Mouse (Mus musculus): ENCODE results near the gene Gm13279. TPM values are rescaled to one million over a fixed set of nuclear protein-coding genes. Genes with fewer than 3 reads are reported as not detected.
"Not testable (repeated sequence)": the region's sequence is repeated elsewhere in the genome, so short reads cannot be mapped to it uniquely, and the experiment has no call there.

Gm13279 gene
- total and polyA plus RNA-seq, 3 experiments = not detected

DNA sequence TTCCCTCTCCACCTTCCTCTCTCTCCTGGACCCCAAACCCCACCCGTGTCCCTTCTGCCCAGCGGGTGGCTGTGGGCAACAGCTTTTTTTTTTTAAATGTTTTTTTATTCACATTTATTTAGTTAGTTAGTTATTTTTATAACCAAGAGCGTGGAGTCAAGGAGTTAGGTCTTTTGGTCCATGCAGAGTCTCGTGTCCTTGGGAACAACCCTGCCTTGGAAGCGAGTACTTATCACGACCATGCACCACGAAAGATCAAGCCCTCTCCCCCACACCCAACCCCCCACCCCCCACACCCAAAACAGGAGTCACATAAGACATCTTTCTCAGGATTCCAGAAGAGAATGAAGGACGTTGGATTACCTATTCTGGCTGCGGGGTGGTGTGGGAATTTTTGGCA, 34.9 kb upstream of the Gm13279 start:
- not testable (repeated sequence) for H3K36me3 ChIP-seq (ENCODE audit: control insufficient read depth in 1 of 2, insufficient read depth in 2 of 2, low read length in 2 of 2); H3K9me3 ChIP-seq (replicated peaks; ENCODE audit: insufficient read depth, low read length); H3K27me3 ChIP-seq (ENCODE audit: control insufficient read depth in 1 of 2, insufficient read depth in 2 of 2, low read length in 2 of 2); H3K4me1 ChIP-seq (ENCODE audit: control insufficient read depth in 1 of 2, insufficient read depth in 2 of 2, low read length in 2 of 2); H3K79me2 ChIP-seq (ENCODE audit: control insufficient read depth, insufficient read depth, low read length, poor library complexity); H3K9ac ChIP-seq (ENCODE audit: control insufficient read depth, low read depth, low read length, poor library complexity, severe bottlenecking); H3K4me3 ChIP-seq (ENCODE audit: control insufficient read depth in 1 of 2, insufficient read depth in 1 of 2, low read depth in 2 of 2, low read length in 2 of 2); H3K27ac ChIP-seq (ENCODE audit: control insufficient read depth, low read depth, low read length); DNase-seq (ENCODE audit: low read depth, low spot score)
- 0 out of 6 replicates have a peak, but pooled peaks of 1 of the 3 experiments have one; percentile 2 for TF ChIP-seq CTCF (IDR thresholded peaks at IDR 0.05 in 2 of 3, conservative IDR thresholded peaks at IDR 0.05 in 1 of 3; ENCODE audit: control insufficient read depth in 1 of 3, insufficient read depth in 1 of 3, low read depth in 2 of 3, low read length in 3 of 3, poor library complexity in 1 of 3, severe bottlenecking in 1 of 3)

DNA sequence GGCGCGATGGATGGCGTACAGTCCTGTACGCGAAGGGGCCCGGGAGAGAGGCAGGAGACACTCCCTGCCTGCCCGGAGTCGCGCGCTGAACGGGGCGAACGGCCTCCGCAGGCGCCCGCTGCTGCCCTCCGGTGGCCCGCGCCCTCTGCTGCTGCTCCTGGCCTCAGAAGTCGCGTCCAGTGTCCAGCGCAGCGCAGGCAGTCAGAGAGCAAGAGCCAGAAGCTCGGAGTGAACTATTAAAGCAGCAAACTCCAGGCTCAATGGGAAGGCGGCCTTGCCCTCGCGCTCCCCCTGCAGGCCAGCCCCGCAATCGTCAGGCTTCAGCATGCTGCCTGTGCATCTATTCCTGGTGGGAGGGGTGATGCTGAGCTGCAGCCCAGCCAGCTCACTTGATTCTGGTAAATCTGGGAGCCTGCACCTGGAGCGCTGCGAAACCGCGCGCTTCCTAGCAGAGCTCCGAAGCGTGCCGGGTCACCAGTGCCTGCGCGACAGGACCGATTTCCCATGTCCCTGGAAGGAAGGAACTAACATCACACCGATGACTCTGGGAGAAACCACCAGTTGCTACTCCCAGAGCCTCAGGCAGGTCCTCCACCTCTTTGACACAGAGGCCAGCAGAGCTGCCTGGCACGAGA, 33.7 kb upstream of the Gm13279 start:
- Histone ChIP-seq H3K4me3 (ENCODE audit: control insufficient read depth in 1 of 2, insufficient read depth in 1 of 2, low read depth in 2 of 2, low read length in 2 of 2) (peak overlapping the region in 1 of 2 experiments; percentile 23; a peak in 1 of 4 replicates), H3K9ac (ENCODE audit: control insufficient read depth, low read depth, low read length, poor library complexity, severe bottlenecking) (peak overlapping the region; percentile 45; the same call in 1 of the 2 replicates)
- H3K4me1 ChIP-seq (ENCODE audit: control insufficient read depth in 1 of 2, insufficient read depth in 2 of 2, low read length in 2 of 2); H3K9me3 ChIP-seq (replicated peaks; ENCODE audit: insufficient read depth, low read length); H3K79me2 ChIP-seq (ENCODE audit: control insufficient read depth, insufficient read depth, low read length, poor library complexity); H3K36me3 ChIP-seq (ENCODE audit: control insufficient read depth in 1 of 2, insufficient read depth in 2 of 2, low read length in 2 of 2); H3K27me3 ChIP-seq (ENCODE audit: control insufficient read depth in 1 of 2, insufficient read depth in 2 of 2, low read length in 2 of 2); H3K27ac ChIP-seq (ENCODE audit: control insufficient read depth, low read depth, low read length): not testable (repeated sequence)
- peak; percentile 37 for DNase-seq (ENCODE audit: low read depth, low spot score)

DNA sequence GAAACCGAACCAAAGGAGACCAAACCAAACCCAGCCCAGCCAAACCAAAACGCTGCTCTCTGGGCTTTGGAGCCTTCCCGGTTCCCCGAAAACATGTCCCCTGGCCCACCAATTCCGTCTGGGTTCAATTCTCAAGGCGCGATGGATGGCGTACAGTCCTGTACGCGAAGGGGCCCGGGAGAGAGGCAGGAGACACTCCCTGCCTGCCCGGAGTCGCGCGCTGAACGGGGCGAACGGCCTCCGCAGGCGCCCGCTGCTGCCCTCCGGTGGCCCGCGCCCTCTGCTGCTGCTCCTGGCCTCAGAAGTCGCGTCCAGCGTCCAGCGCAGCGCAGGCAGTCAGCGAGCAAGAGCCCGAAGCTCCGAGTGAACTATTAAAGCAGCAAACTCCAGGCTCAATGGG, 23.7 kb upstream of the Gm13279 start, which contains the start of gene Gm13290:
TSS of gene Gm13290 (plus strand) at position 301 of the 400 bp plus-strand sequence.
- not testable (repeated sequence) for DNase-seq (ENCODE audit: low read depth, low spot score); H3K79me2 ChIP-seq (ENCODE audit: control insufficient read depth, insufficient read depth, low read length, poor library complexity); H3K27me3 ChIP-seq (ENCODE audit: control insufficient read depth in 1 of 2, insufficient read depth in 2 of 2, low read length in 2 of 2); H3K36me3 ChIP-seq (ENCODE audit: control insufficient read depth in 1 of 2, insufficient read depth in 2 of 2, low read length in 2 of 2); H3K4me1 ChIP-seq (ENCODE audit: control insufficient read depth in 1 of 2, insufficient read depth in 2 of 2, low read length in 2 of 2); H3K27ac ChIP-seq (ENCODE audit: control insufficient read depth, low read depth, low read length); H3K4me3 ChIP-seq (ENCODE audit: control insufficient read depth in 1 of 2, insufficient read depth in 1 of 2, low read depth in 2 of 2, low read length in 2 of 2); H3K9me3 ChIP-seq (replicated peaks; ENCODE audit: insufficient read depth, low read length); H3K9ac ChIP-seq (ENCODE audit: control insufficient read depth, low read depth, low read length, poor library complexity, severe bottlenecking)

DNA sequence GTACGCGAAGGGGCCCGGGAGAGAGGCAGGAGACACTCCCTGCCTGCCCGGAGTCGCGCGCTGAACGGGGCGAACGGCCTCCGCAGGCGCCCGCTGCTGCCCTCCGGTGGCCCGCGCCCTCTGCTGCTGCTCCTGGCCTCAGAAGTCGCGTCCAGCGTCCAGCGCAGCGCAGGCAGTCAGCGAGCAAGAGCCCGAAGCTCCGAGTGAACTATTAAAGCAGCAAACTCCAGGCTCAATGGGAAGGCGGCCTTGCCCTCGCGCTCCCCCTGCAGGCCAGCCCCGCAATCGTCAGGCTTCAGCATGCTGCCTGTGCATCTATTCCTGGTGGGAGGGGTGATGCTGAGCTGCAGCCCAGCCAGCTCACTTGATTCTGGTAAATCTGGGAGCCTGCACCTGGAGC, 20.6 kb upstream of the Gm13279 start, which contains the start of gene Gm13289:
TSS of gene Gm13289 (plus strand) at position 301 of the 400 bp plus-strand sequence.
- not testable (repeated sequence) for H3K4me1 ChIP-seq (ENCODE audit: control insufficient read depth in 1 of 2, insufficient read depth in 2 of 2, low read length in 2 of 2); H3K79me2 ChIP-seq (ENCODE audit: control insufficient read depth, insufficient read depth, low read length, poor library complexity); H3K27me3 ChIP-seq (ENCODE audit: control insufficient read depth in 1 of 2, insufficient read depth in 2 of 2, low read length in 2 of 2); H3K9ac ChIP-seq (ENCODE audit: control insufficient read depth, low read depth, low read length, poor library complexity, severe bottlenecking); DNase-seq (ENCODE audit: low read depth, low spot score); H3K9me3 ChIP-seq (replicated peaks; ENCODE audit: insufficient read depth, low read length); H3K36me3 ChIP-seq (ENCODE audit: control insufficient read depth in 1 of 2, insufficient read depth in 2 of 2, low read length in 2 of 2); H3K27ac ChIP-seq (ENCODE audit: control insufficient read depth, low read depth, low read length); H3K4me3 ChIP-seq (ENCODE audit: control insufficient read depth in 1 of 2, insufficient read depth in 1 of 2, low read depth in 2 of 2, low read length in 2 of 2)

DNA sequence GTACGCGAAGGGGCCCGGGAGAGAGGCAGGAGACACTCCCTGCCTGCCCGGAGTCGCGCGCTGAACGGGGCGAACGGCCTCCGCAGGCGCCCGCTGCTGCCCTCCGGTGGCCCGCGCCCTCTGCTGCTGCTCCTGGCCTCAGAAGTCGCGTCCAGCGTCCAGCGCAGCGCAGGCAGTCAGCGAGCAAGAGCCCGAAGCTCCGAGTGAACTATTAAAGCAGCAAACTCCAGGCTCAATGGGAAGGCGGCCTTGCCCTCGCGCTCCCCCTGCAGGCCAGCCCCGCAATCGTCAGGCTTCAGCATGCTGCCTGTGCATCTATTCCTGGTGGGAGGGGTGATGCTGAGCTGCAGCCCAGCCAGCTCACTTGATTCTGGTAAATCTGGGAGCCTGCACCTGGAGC, 17.6 kb upstream of the Gm13279 start, which contains the start of gene Gm13272:
TSS of gene Gm13272 (plus strand) at position 301 of the 400 bp plus-strand sequence.
- not testable (repeated sequence) for H3K9me3 ChIP-seq (replicated peaks; ENCODE audit: insufficient read depth, low read length); DNase-seq (ENCODE audit: low read depth, low spot score); H3K4me3 ChIP-seq (ENCODE audit: control insufficient read depth in 1 of 2, insufficient read depth in 1 of 2, low read depth in 2 of 2, low read length in 2 of 2); H3K9ac ChIP-seq (ENCODE audit: control insufficient read depth, low read depth, low read length, poor library complexity, severe bottlenecking); H3K27me3 ChIP-seq (ENCODE audit: control insufficient read depth in 1 of 2, insufficient read depth in 2 of 2, low read length in 2 of 2); H3K36me3 ChIP-seq (ENCODE audit: control insufficient read depth in 1 of 2, insufficient read depth in 2 of 2, low read length in 2 of 2); H3K27ac ChIP-seq (ENCODE audit: control insufficient read depth, low read depth, low read length); H3K4me1 ChIP-seq (ENCODE audit: control insufficient read depth in 1 of 2, insufficient read depth in 2 of 2, low read length in 2 of 2); H3K79me2 ChIP-seq (ENCODE audit: control insufficient read depth, insufficient read depth, low read length, poor library complexity)

DNA sequence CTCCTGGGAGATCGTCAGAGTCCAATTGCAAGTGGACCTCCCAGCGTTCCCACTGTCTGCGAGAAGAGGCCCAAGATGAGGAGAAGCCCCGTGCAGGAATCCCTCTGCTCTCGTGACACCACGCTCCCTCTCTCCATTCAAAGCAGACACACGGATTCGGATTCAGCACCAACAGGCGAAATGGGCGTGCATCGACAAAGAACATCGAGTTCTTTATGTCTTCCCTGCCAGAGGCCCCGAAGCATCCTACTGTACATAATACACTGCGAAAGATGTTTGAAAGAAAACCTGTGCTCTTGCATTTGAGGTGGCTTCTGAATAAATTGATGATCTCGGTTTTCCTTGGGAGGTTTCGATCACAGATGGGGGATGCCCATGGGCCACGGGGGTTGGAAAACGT, 16.9 kb upstream of the Gm13279 start:
- H3K36me3 ChIP-seq (ENCODE audit: control insufficient read depth in 1 of 2, insufficient read depth in 2 of 2, low read length in 2 of 2); H3K4me1 ChIP-seq (ENCODE audit: control insufficient read depth in 1 of 2, insufficient read depth in 2 of 2, low read length in 2 of 2); H3K27ac ChIP-seq (ENCODE audit: control insufficient read depth, low read depth, low read length); H3K27me3 ChIP-seq (ENCODE audit: control insufficient read depth in 1 of 2, insufficient read depth in 2 of 2, low read length in 2 of 2); H3K9ac ChIP-seq (ENCODE audit: control insufficient read depth, low read depth, low read length, poor library complexity, severe bottlenecking); H3K79me2 ChIP-seq (ENCODE audit: control insufficient read depth, insufficient read depth, low read length, poor library complexity); H3K4me3 ChIP-seq (ENCODE audit: control insufficient read depth in 1 of 2, insufficient read depth in 1 of 2, low read depth in 2 of 2, low read length in 2 of 2); H3K9me3 ChIP-seq (replicated peaks; ENCODE audit: insufficient read depth, low read length); DNase-seq (ENCODE audit: low read depth, low spot score): not testable (repeated sequence)

DNA sequence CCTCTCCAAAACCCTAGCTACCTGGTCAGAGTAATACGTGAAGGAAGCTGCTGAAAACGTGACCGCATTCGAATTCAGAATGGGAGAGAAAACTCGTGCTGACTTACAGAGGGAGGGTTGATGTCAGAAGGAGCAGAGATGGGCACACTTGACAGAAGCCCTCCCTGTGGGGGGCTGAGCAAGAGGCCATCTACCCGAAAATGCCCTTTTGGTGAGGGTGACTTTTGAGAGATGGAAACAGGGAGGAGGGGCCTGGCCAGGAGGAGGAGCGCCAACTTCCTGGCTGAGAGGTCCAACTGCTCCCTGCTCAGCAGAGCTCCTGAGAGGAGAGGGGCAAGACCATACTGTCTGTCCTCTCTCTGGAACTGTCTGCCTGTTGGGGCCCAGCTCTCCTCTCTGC, 15.4 kb upstream of the Gm13279 start, which contains the start of gene Ifnz:
TSS of gene Ifnz (plus strand) at position 301 of the 400 bp plus-strand sequence.
- H3K27ac ChIP-seq (ENCODE audit: control insufficient read depth, low read depth, low read length); H3K9me3 ChIP-seq (replicated peaks; ENCODE audit: insufficient read depth, low read length); H3K9ac ChIP-seq (ENCODE audit: control insufficient read depth, low read depth, low read length, poor library complexity, severe bottlenecking); DNase-seq (ENCODE audit: low read depth, low spot score); H3K79me2 ChIP-seq (ENCODE audit: control insufficient read depth, insufficient read depth, low read length, poor library complexity); H3K4me3 ChIP-seq (ENCODE audit: control insufficient read depth in 1 of 2, insufficient read depth in 1 of 2, low read depth in 2 of 2, low read length in 2 of 2); H3K4me1 ChIP-seq (ENCODE audit: control insufficient read depth in 1 of 2, insufficient read depth in 2 of 2, low read length in 2 of 2); H3K36me3 ChIP-seq (ENCODE audit: control insufficient read depth in 1 of 2, insufficient read depth in 2 of 2, low read length in 2 of 2); H3K27me3 ChIP-seq (ENCODE audit: control insufficient read depth in 1 of 2, insufficient read depth in 2 of 2, low read length in 2 of 2): not testable (repeated sequence)
